Mouse (Mus musculus) heart, postnatal 0 days (tissue): ENCODE results near the gene Agl.

ENCODE experiments used
- CTCF ChIP-seq: IDR thresholded peaks from 2 replicates; pipeline ENCODE4 v1.5.1; 2016; ENCODE audit warnings: antibody characterized with exemption, control low read depth, low read depth
- EP300 ChIP-seq: IDR thresholded peaks from 2 replicates; pipeline ENCODE4 v1.6.1; 2016; ENCODE audit warnings: antibody characterized with exemption, low read depth

DNA sequence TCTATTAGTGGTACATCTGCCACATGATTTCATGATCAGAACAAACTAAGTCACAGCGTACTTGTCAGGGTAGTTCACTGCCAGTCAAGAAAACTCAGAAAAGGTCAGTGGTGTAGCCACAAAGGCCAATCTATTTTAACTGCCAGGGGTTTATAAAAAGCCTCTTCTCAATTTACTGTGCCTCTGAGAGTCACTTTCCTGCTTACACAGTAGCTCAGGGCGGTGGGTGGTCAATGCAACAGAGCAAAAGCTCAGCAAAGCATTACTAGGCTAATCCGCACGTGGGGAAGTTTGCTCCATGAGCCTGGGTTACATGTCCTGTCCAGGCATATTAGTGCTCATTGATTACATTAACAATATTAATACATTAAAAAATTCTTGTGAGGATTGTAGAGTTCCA is 8.0 kb upstream of the Agl start:
- TF ChIP-seq EP300 (no peak), CTCF (no peak)
